Mouse (Mus musculus) liver, adult 2 months (tissue): Measurements from ENCODE around the gene Sept10.

ENCODE experiments used
- CTCF ChIP-seq: fragments of 200-500 bp; IDR thresholded peaks from 2 replicates; pipeline ENCODE4 v1.5.1; 2011; ENCODE audit warnings: low read depth, low read length, control low read depth
- POLR2A ChIP-seq: fragments of 200-500 bp; IDR thresholded peaks from 2 replicates; pipeline ENCODE4 v1.6.1; 2011; ENCODE audit warnings: low read length, control low read depth; ENCODE audit not compliant: insufficient read depth; ENCODE audit errors: extremely low read depth

GRCm38 (mm10) chr10:59221473-59222270, at the start of gene Sept10, which contains the start of gene Sowahc:
- TF ChIP-seq POLR2A (peak; percentile 89), CTCF (no peak)
